Mouse (Mus musculus): ENCODE data around the gene B3gnt2. TPM values are rescaled to one million over a fixed set of nuclear protein-coding genes. Genes with fewer than 3 reads are reported as not detected.

B3gnt2 gene
- polyA plus RNA-seq, 1 experiment = 18.9 TPM

DNA sequence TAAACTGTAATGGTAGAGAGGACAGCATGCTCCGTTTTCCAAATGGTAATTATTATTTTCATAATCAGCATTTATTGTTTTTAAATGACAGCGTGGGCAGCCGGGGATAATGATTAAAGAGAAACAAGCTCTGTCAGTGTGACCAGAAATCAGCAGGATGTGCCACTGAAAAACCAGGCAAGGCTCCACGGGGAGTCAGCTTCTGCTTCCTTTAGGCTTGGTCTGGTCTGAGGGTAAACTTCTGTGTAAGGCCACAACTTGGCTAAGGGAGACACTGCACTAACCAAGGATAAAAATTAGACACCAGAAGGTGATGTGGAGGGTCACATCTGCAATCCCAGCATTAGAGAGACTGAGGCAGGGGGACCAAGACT is 11.5 kb upstream of the B3gnt2 start:
- 7% methylated on average over 4 of the region's 4 CpGs for WGBS
- H3K27ac ChIP-seq (ENCODE audit: insufficient read depth, low read length) = peak overlapping the region; percentile 69
- H3K4me3 ChIP-seq (ENCODE audit: extremely low read depth, insufficient read depth, insufficient read length) = peak overlapping the region; percentile 8; the same call in 1 of the 2 replicates
- H3K36me3 ChIP-seq (ENCODE audit: control insufficient read depth, insufficient read depth, low read length) = no peaks in the 10 kb centered on the region
- no peaks in the 10 kb centered on the region for H3K27me3 ChIP-seq (ENCODE audit: control insufficient read depth, insufficient read depth, low read length)
- DNase-seq (ENCODE audit: low read depth in 1 of 2, low spot score in 2 of 2) = no peak
- no peak for TF ChIP-seq CTCF (IDR thresholded peaks at IDR 0.05; ENCODE audit: extremely low read depth, insufficient read depth, insufficient read length, insufficient replicate concordance)
- TF ChIP-seq POLR2A (IDR thresholded peaks at IDR 0.05; ENCODE audit: low read depth, low read length) = no peak
- H3K4me1 ChIP-seq (ENCODE audit: control insufficient read depth, insufficient read depth, insufficient read length) = peaks cover 16% of the 10 kb centered on the region

DNA sequence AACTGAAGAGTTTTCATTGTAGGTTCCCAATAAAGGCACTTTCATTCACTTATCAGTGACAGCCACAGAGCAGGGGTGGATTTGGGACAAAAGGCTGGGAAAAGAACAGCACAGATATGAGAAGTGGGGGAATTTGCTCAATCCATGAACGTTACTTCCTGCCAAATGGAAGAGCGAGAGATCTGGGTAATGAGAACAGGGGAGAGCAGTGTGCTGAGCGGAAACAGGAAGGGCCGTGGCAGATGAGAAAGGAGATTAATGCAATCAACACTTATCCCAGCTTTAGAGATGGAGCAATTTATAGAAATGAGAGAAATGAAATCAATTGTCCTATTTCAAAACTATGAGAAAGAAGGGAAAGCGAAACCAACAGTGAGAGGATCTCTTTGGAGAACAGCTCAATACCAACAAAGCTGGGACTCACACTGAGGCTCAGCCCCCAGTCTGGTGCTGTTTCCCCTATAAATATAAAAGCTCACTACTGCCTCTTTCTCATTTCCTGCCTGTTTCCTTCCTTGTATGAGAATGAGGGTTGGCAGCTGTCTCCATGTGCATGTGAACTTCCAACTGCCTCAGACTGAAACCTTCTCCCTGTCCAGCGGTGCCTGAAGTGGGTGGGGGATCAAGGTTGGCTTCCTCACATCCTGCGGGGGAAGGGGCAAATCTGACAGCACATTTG is 11.0 kb upstream of the B3gnt2 start:
- DNase-seq (ENCODE audit: low read depth in 1 of 2, low spot score in 2 of 2) = no peak

DNA sequence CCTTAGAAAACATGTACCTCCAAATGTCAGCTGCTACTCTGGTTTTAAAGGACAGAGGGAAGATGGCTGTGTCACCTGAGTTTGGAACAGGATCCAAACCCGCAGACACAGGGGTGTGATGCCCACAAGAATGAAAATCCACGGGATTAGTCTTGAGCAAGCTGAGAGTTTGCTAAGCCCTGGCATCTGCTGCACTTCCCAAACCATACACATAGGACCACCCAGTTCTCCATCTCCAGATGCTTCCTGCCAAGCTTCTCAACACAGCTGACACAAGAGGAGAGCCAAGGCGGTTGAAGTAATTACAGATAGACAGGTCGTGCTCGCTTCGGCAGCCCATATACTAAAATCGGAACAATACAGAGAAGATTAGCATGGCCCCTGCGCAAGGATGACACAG is 7.8 kb upstream of the B3gnt2 start:
- H3K27ac ChIP-seq (ENCODE audit: insufficient read depth, low read length) = no peak overlapping the region
- DNase-seq (ENCODE audit: low read depth in 1 of 2, low spot score in 2 of 2) = no peak
- H3K4me3 ChIP-seq (ENCODE audit: extremely low read depth, insufficient read depth, insufficient read length) = no peak overlapping the region
- no peaks in the 10 kb centered on the region for H3K36me3 ChIP-seq (ENCODE audit: control insufficient read depth, insufficient read depth, low read length)
- H3K27me3 ChIP-seq (ENCODE audit: control insufficient read depth, insufficient read depth, low read length) = no peaks in the 10 kb centered on the region
- TF ChIP-seq POLR2A (IDR thresholded peaks at IDR 0.05; ENCODE audit: low read depth, low read length) (no peak), CTCF (IDR thresholded peaks at IDR 0.05; ENCODE audit: extremely low read depth, insufficient read depth, insufficient read length, insufficient replicate concordance) (no peak)
- WGBS = 77% methylated on average over 8 of the region's 8 CpGs
- peaks cover 16% of the 10 kb centered on the region for H3K4me1 ChIP-seq (ENCODE audit: control insufficient read depth, insufficient read depth, insufficient read length)

More for the DNA sequence above, 11.0 kb upstream of the B3gnt2 start:
- Histone ChIP-seq H3K27ac (ENCODE audit: insufficient read depth, low read length) (peak overlapping the region; percentile 69), H3K36me3 (ENCODE audit: control insufficient read depth, insufficient read depth, low read length) (no peaks in the 10 kb centered on the region), H3K4me1 (ENCODE audit: control insufficient read depth, insufficient read depth, insufficient read length) (peaks cover 16% of the 10 kb centered on the region), H3K27me3 (ENCODE audit: control insufficient read depth, insufficient read depth, low read length) (no peaks in the 10 kb centered on the region), H3K4me3 (ENCODE audit: extremely low read depth, insufficient read depth, insufficient read length) (peak overlapping the region; percentile 20)
- no peak for TF ChIP-seq CTCF (IDR thresholded peaks at IDR 0.05; ENCODE audit: extremely low read depth, insufficient read depth, insufficient read length, insufficient replicate concordance)
- no peak for TF ChIP-seq POLR2A (IDR thresholded peaks at IDR 0.05; ENCODE audit: low read depth, low read length)
- 5% methylated on average over 7 of the region's 7 CpGs for WGBS

DNA sequence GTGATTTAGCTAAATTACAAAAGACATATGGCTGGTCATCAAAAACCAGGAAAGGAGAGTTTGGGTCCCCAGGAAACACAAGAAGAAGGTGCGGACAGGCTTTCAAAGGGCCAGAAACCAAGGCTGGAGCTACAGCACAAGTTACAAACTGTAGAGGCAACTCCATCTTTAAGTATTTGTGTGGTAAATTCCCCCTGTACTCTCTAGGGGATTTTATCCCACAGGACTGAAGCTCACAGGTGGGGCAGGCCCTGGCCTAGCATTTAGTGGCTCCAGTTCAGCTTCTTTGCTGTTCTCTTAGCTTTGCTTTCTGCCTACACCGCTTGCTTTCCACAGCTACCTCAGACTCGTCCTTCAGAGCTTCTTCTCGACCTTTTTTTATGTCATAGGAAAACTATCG is 6.9 kb upstream of the B3gnt2 start:
- TF ChIP-seq CTCF (IDR thresholded peaks at IDR 0.05; ENCODE audit: extremely low read depth, insufficient read depth, insufficient read length, insufficient replicate concordance) = no peak
- TF ChIP-seq POLR2A (IDR thresholded peaks at IDR 0.05; ENCODE audit: low read depth, low read length) = no peak
- Histone ChIP-seq H3K27ac (ENCODE audit: insufficient read depth, low read length) (no peak overlapping the region), H3K36me3 (ENCODE audit: control insufficient read depth, insufficient read depth, low read length) (no peaks in the 10 kb centered on the region), H3K4me1 (ENCODE audit: control insufficient read depth, insufficient read depth, insufficient read length) (peaks cover 13% of the 10 kb centered on the region), H3K4me3 (ENCODE audit: extremely low read depth, insufficient read depth, insufficient read length) (no peak overlapping the region), H3K27me3 (ENCODE audit: control insufficient read depth, insufficient read depth, low read length) (no peaks in the 10 kb centered on the region)
- no peak for DNase-seq (ENCODE audit: low read depth in 1 of 2, low spot score in 2 of 2)
- WGBS = 83% methylated on average over 5 of the region's 5 CpGs

DNA sequence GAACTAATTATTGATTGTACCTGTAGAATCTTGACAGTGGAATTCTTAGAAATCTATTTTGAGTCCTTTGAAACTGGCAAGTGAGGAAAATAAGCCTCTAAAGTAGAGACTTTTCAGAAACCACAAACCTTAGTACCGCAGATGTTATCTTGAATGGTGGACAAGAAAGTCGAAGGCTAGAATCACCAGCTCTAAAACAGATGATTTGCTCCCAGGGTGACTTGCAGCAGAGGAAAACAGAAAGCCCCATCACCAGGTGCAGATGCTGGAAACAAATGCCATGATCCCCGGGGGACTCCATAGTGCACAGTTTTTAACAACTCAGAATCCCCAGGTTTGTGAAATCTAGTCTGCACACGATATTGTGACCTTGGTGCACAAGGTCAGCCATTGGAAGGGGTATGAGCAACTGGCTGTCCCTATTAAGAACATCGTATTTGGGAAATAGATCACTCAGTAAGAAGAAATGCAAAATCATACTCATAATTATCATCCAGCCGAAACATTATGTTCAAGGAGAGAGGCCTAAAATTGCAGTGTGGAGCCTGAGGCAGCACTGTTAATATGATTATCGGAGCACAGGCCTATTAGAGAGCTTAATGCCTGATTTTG is 5.0 kb upstream of the B3gnt2 start:
- TF ChIP-seq POLR2A (IDR thresholded peaks at IDR 0.05; ENCODE audit: low read depth, low read length) (no peak), CTCF (IDR thresholded peaks at IDR 0.05; ENCODE audit: extremely low read depth, insufficient read depth, insufficient read length, insufficient replicate concordance) (no peak)
- DNase-seq (ENCODE audit: low read depth in 1 of 2, low spot score in 2 of 2) = no peak
- Histone ChIP-seq H3K4me3 (ENCODE audit: extremely low read depth, insufficient read depth, insufficient read length) (no peak overlapping the region), H3K27me3 (ENCODE audit: control insufficient read depth, insufficient read depth, low read length) (no peaks in the 10 kb centered on the region), H3K27ac (ENCODE audit: insufficient read depth, low read length) (no peak overlapping the region), H3K36me3 (ENCODE audit: control insufficient read depth, insufficient read depth, low read length) (no peaks in the 10 kb centered on the region), H3K4me1 (ENCODE audit: control insufficient read depth, insufficient read depth, insufficient read length) (peaks cover 2% of the 10 kb centered on the region; the same call in 1 of the 2 replicates)
- WGBS = 44% methylated on average over 7 of the region's 7 CpGs

DNA sequence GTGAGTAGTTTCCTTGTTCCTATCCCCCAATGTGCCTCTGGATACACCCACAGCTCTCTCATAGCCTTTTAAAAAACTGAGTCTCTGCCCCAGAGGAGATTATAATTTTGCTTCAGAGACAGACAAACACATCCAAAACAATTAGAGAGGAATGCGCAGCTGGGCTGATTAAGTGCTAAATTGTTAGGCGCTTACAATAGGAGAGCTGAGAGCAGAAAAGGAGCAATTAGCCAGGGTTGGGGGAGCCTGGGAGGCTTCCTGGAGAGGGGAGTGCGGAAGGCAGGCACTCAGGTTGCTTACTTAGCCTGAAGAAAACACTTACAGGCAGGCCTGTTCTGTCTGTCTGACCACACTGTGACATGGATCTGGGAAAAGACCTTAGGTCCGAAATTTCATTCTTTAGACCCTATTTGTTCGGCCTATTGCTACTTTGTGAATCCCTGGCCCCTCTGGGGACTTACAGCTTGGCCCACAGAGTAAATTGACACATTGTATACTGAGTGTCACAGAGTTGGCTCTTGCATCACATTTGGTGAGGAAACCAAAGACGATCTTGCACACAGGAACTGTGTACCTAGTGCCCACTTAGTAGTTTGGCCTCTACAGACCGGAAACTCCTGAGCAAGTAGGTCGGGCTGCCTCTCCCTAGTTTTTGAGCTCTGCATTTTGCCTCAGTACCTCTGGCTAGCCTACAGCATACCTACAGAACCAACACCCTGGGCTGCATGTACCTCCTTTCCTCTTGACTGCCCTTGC is 3.7 kb upstream of the B3gnt2 start:
- TF ChIP-seq CTCF (IDR thresholded peaks at IDR 0.05; ENCODE audit: extremely low read depth, insufficient read depth, insufficient read length, insufficient replicate concordance) = no peak
- no peak for TF ChIP-seq POLR2A (IDR thresholded peaks at IDR 0.05; ENCODE audit: low read depth, low read length)
- WGBS = 85% methylated on average over 8 of the region's 8 CpGs
- Histone ChIP-seq H3K36me3 (ENCODE audit: control insufficient read depth, insufficient read depth, low read length) (no peaks in the 10 kb centered on the region), H3K27me3 (ENCODE audit: control insufficient read depth, insufficient read depth, low read length) (no peaks in the 10 kb centered on the region), H3K4me1 (ENCODE audit: control insufficient read depth, insufficient read depth, insufficient read length) (peaks cover 4% of the 10 kb centered on the region; the same call in 1 of the 2 replicates), H3K27ac (ENCODE audit: insufficient read depth, low read length) (no peak overlapping the region), H3K4me3 (ENCODE audit: extremely low read depth, insufficient read depth, insufficient read length) (no peak overlapping the region)
- no peak for DNase-seq (ENCODE audit: low read depth in 1 of 2, low spot score in 2 of 2)

Data from spleen, adult 2 months (tissue).